Mouse (Mus musculus) stomach, embryonic 14.5 days (tissue): Measurements from ENCODE around the gene Gjd3. TPM values are rescaled to one million over a fixed set of nuclear protein-coding genes. Genes with fewer than 3 reads are reported as not detected.

Experiments
- ATAC-seq: fragments of 200-750 bp; cut with Nextera tagmentation; 2 replicates; pipeline ENCODE4 v1.8.0; 2017; ENCODE audit warnings: low read depth, moderate TSS enrichment; ENCODE audit not compliant: insufficient number of reproducible peaks, insufficient read depth, low FRiP score
- H3K27ac ChIP-seq: fragments of 300-500 bp; sonication (generic); 2 replicates; pipeline ENCODE4 v1.5.1; 2014; ENCODE audit warnings: mild to moderate bottlenecking, low read length, moderate library complexity, mixed read lengths
- H3K27me3 ChIP-seq: fragments of 300-500 bp; sonication (generic); 2 replicates; pipeline ENCODE4 v1.6.1; 2014; ENCODE audit warnings: low read length, control low read depth, mixed read lengths; ENCODE audit not compliant: control insufficient read depth, insufficient read depth
- H3K36me3 ChIP-seq: fragments of 300-500 bp; sonication (generic); 2 replicates; pipeline ENCODE4 v1.6.1; 2014; ENCODE audit warnings: mild to moderate bottlenecking, control low read depth, low read length, moderate library complexity, mixed read lengths; ENCODE audit not compliant: control insufficient read depth, insufficient read depth
- H3K4me1 ChIP-seq: fragments of 300-500 bp; sonication (generic); 2 replicates; pipeline ENCODE4 v1.6.1; 2014; ENCODE audit warnings: low read length, control low read depth, mixed read lengths; ENCODE audit not compliant: control insufficient read depth, insufficient read depth
- H3K4me2 ChIP-seq: fragments of 300-500 bp; sonication (generic); replicated peaks from 2 replicates; pipeline ENCODE4 v1.6.1; 2014; ENCODE audit warnings: low read depth, low read length, control low read depth
- H3K4me3 ChIP-seq: fragments of 300-500 bp; sonication (generic); 2 replicates; pipeline ENCODE4 v1.5.1; 2014; ENCODE audit warnings: low read depth, low read length, control low read depth
- H3K9ac ChIP-seq: fragments of 300-500 bp; sonication (generic); replicated peaks from 2 replicates; pipeline ENCODE4 v1.6.1; 2014; ENCODE audit warnings: low read depth, mild to moderate bottlenecking, control low read depth, low read length, moderate library complexity, mixed read lengths
- H3K9me3 ChIP-seq: fragments of 300-500 bp; sonication (generic); 2 replicates; pipeline ENCODE4 v1.6.1; 2016; ENCODE audit warnings: low read depth, low read length, control low read depth; ENCODE audit not compliant: control insufficient read depth
- WGBS: fragments of 180-500 bp; shearing (Covaris S2); extraction: QIAGEN DNeasy Blood & Tissue Kit; methylation state at CpG from one replicate; pipeline ENCODE4 v1.1.7; 2014; 5-methylcytosine and 5-hydroxymethylcytosine counted together
- polyA plus RNA-seq: library from polyadenylated mRNA; unstranded; fragments of >200 nt; fragmentation: Nextera tagmentation; extraction: Ambion mirVana; gene quantifications from 2 replicates; pipeline ENCODE4 v1.2.1, GENCODE M21; 2014

Gjd3 gene
- polyA plus RNA-seq, 1 experiment from 2014 or later: not detected

DNA sequence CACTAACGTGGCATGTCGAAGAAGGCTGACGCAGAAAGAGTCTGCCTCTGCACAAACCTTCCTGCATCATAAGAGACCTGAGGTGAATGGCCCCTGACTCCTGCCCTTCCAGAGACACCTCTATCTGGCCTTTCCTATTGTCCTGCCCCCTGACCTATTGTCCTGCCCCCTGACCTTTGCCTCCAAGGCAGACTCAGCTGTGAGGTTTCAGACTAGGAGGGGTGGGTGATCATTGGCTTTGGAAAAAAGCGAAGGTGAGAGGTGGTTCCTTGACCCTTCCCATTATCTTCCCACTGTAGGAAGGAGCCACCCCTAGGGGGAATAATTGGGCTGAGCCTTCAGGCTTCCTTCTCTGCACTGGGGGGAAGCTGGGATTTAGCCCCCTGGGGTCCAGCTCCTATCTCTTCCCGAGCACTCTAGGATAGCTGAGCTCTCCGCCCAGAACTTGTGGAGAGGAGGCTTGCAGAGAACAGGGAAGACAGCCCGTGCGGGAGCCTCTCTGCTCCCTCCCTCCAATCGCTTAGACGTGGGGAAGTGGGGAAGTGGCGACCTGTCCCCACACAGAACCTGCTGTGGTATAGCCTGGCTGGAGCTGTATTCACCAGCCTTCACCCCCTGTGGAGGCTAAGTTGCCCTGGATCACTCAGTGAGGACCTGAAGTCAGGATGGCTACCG is 20.3 kb downstream of the Gjd3 start:
- Histone ChIP-seq H3K9ac (peak overlapping the region; percentile 71), H3K4me3 (peak overlapping the region; percentile 78), H3K36me3 (peaks cover 11% of the 10 kb centered on the region), H3K27ac (peak overlapping the region; percentile 96), H3K9me3 (no peaks in the 10 kb centered on the region), H3K4me2 (peak overlapping the region; percentile 99), H3K4me1 (peaks cover 69% of the 10 kb centered on the region), H3K27me3 (no peaks in the 10 kb centered on the region)
- no peak for ATAC-seq
- WGBS: 11% methylated on average over 12 of the region's 12 CpGs

DNA sequence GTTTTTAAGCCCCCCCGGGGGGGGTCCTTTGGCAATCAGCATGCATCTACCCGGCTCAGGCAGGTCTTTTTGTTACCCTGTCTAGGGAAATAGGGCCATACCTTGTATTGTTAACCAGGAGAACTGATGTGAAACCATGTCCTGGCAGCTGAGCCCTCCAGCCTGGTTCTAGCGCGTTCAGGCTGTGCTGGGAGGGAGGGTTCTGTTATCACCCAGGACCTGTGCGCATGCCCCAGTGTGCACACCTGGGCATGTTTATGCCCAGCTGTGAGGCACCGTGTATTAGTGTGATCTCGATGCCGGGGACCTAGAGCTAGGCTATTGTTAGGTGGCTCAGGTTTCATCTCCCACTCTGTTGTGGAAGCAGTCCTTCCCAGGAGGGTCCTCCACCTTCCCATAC is 21.1 kb downstream of the Gjd3 start:
- ATAC-seq: no peak
- WGBS: 6% methylated on average over 8 of the region's 8 CpGs
- no peaks in the 10 kb centered on the region for H3K9me3 ChIP-seq
- H3K9ac ChIP-seq: peak overlapping the region; percentile 71; the same call in 1 of the 2 replicates
- peaks cover 10% of the 10 kb centered on the region for H3K36me3 ChIP-seq
- H3K4me2 ChIP-seq: peak overlapping the region; percentile 99
- H3K27ac ChIP-seq: peak overlapping the region; percentile 96
- no peaks in the 10 kb centered on the region for H3K27me3 ChIP-seq
- H3K4me1 ChIP-seq: peaks cover 61% of the 10 kb centered on the region
- H3K4me3 ChIP-seq: peak overlapping the region; percentile 78

DNA sequence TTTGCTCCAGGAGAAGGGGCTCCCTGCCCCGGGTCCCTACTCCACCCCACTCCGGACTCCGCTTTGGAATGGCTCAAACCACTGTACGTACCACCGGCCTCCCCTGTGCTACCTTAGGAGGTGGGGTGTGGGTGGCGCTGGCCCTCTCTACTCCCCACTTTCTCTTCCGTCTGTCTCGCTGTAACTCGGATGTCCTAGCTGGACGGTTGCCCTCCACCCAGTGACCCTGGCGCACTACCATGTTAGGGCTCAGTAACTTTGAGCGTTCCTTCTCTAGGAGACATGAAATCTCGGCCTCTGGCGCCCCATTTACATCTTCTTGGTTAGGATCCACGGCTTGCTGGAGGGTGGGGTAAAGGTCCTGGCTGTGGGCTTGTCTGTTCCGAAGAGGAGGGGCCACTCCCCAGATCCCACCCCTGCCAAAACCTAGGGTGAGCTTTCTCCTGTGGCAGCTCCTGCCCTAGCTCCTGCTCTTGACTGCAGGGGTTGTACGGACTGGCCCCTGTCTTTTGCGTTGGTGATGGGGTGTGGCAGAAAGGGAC is 21.7 kb downstream of the Gjd3 start:
- H3K9ac ChIP-seq: peak overlapping the region; percentile 71
- peaks cover 9% of the 10 kb centered on the region; the same call in 1 of the 2 replicates for H3K36me3 ChIP-seq
- no peaks in the 10 kb centered on the region for H3K9me3 ChIP-seq
- peak overlapping the region; percentile 96 for H3K27ac ChIP-seq
- no peaks in the 10 kb centered on the region for H3K27me3 ChIP-seq
- no peak for ATAC-seq
- H3K4me1 ChIP-seq: peaks cover 54% of the 10 kb centered on the region
- H3K4me3 ChIP-seq: peak overlapping the region; percentile 78
- 3% methylated on average over 18 of the region's 18 CpGs for WGBS
- peak overlapping the region; percentile 99 for H3K4me2 ChIP-seq

DNA sequence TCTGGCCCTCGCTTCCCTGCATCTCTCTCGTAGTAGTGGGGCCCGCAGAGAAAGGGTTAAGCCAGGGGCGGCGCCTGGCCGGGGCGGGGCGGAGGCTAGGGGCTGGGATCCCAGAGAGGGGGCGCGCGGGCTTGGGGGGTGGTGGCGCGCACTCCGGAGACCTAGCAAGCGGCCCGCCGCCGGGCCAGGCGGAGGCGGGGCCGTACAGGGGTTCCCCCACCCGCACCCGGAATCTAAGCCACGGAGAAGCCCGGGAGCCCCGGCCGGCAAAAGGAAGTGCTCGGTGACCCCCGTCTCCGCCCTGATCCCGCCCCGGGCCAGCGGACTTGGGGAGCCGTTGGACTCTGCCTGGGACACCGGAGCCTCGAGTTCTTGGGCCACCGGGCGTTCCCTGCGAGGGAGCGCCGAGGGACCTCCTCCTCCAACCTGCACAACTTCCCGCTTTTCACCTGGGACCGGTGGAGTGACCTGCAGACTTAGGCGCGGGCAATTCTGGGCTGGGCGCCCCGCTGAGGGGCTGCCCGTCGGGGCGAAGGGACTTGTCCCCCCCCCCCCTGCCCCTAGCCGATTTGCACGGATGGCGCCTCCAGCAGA is 22.4 kb downstream of the Gjd3 start:
- WGBS: 2% methylated on average over 38 of the region's 53 CpGs
- Histone ChIP-seq H3K4me2 (peak overlapping the region; percentile 99), H3K9ac (peak overlapping the region; percentile 71), H3K4me1 (peaks cover 49% of the 10 kb centered on the region), H3K4me3 (peak overlapping the region; percentile 78), H3K27me3 (no peaks in the 10 kb centered on the region), H3K9me3 (no peaks in the 10 kb centered on the region), H3K36me3 (peaks cover 9% of the 10 kb centered on the region; the same call in 1 of the 2 replicates), H3K27ac (peak overlapping the region; percentile 96)
- ATAC-seq: peak; percentile 48; the same call in 1 of the 2 replicates

DNA sequence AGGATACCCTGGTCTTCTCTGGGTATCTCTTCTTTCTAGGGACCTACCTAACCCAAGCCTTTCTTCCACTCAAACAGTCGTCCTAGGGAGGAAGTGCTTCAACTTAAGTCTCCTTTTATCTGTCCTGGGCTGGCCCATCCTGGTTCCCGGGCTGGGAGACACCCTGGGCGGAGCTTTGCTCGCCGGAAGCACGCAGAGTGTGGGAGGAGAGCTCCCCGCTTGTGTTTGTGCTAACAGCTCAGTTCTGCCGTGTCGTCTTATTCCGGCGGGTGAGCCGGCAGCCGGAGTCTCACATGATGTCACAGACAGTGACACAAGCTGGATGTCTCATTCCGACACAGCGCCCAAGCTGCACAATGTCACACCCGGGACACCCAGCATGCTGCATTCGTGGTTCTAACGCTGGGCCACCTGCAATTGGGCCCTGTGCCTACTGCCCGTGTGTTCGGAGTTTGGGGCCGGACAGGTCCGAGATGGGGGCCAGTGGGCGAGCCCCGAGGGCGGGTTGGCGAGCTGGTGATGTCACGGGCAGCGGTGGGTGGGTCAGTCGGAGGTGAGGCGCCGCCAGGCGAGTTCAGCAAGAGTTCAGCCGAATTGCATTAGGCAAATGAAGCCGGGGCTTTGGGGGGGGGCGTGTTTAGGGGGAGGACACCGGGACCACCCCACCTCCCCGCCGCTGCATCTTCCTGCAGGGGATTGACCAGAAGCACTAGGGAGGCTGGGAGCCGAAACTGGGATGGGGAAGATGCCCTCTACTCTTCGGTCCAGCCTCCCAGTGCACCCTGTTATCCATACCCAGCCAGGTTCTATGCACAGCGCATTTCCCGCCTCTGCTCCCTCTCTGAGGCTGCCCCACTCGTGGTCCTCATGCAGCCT is 23.1 kb downstream of the Gjd3 start:
- 0 out of 2 replicates have a peak, but pooled peaks have one; percentile 11 for ATAC-seq
- Histone ChIP-seq H3K27ac (peak overlapping the region; percentile 96), H3K36me3 (peaks cover 9% of the 10 kb centered on the region; the same call in 1 of the 2 replicates), H3K9ac (peak overlapping the region; percentile 71), H3K27me3 (no peaks in the 10 kb centered on the region), H3K4me3 (peak overlapping the region; percentile 78), H3K9me3 (no peaks in the 10 kb centered on the region), H3K4me1 (peaks cover 49% of the 10 kb centered on the region), H3K4me2 (peak overlapping the region; percentile 99)
- WGBS: under 1% methylated on average over 43 of the region's 43 CpGs

DNA sequence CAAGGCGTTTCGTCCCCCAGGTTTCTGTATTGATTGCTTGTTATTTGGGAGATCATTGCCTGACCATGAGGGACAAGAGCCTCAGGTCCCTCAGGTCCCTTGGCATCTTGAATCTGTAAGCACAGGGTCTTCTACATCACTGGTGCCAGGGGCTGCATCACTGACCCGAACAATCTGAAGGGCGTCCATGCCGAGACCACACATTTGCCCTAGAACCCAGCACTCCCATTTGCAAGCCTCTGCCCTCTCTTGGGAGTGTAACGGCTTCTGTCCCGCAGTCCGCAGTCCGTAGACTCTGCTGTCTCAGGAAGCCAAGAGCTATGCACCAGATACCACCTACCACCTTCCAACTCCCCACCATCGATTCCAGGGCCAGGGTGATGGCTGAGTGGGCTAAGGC is 26.5 kb downstream of the Gjd3 start:
- H3K4me3 ChIP-seq: no peak overlapping the region
- no peak overlapping the region for H3K4me2 ChIP-seq
- H3K27ac ChIP-seq: no peak overlapping the region
- WGBS: 69% methylated on average over 10 of the region's 10 CpGs
- no peak overlapping the region for H3K9ac ChIP-seq
- no peak for ATAC-seq
- peaks cover 9% of the 10 kb centered on the region; the same call in 1 of the 2 replicates for H3K36me3 ChIP-seq
- no peaks in the 10 kb centered on the region for H3K9me3 ChIP-seq
- H3K27me3 ChIP-seq: no peaks in the 10 kb centered on the region
- H3K4me1 ChIP-seq: peaks cover 46% of the 10 kb centered on the region

DNA sequence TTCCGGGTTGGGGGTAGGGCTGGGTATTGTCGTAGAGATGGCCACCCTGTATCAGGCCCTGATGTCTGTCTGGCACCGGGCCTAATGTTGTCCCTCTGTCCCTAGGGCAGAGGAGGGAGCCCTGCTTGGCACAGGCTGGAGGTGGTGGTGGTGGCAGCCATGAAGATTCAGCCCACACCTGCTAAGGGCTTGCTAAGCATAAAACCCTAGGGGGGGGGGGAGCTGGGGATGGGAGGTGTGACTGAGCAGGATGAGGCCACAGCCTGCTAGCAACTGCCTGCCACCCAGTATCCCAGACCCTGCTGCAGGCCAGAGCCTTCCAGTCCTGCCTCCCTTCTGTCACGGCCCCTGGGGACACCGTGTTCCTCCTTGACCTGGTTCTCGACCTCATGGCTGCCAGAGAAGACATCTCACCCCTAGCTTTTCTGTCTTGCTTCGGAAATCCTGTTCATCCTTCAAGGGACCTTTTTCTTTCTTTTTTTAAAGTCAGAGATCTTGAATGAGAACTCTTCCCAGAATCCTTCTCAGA is 27.0 kb downstream of the Gjd3 start:
- Histone ChIP-seq H3K27ac (peak overlapping the region; percentile 88), H3K9me3 (no peaks in the 10 kb centered on the region), H3K9ac (no peak overlapping the region; the same call in 1 of the 2 replicates), H3K4me3 (no peak overlapping the region), H3K4me1 (peaks cover 51% of the 10 kb centered on the region), H3K4me2 (no peak overlapping the region), H3K36me3 (peaks cover 9% of the 10 kb centered on the region; the same call in 1 of the 2 replicates), H3K27me3 (no peaks in the 10 kb centered on the region)
- 29% methylated on average over 7 of the region's 7 CpGs for WGBS
- no peak for ATAC-seq
